In genomic region chr1:86497986-86498385, GRCm38 (mm10) we compare ENCODE assay signal across 8 mouse cellular contexts. TPM values are rescaled to one million over a fixed set of nuclear protein-coding genes. Genes with fewer than 3 reads are reported as not detected.
A peak's percentile ranks its signal among the peaks of the same experiment; 100 is the strongest.
DNase-seq lines count a peak whose midpoint lies in the region; ATAC-seq lines count a peak whose summit lies in the region.

No protein-coding gene starts in this region.

- DNase-seq in heart, postnatal 4 days = no peak
- DNase-seq in B cell, adult 2 months = peak; percentile 46 to 49
- DNase-seq in layer of hippocampus, adult 11-12 months (ENCODE audit: low spot score) = no peak
- no peak for DNase-seq in frontal cortex, postnatal 36 days (ENCODE audit: low spot score in 2 of 2)
- DNase-seq in thymus, postnatal 0 days (ENCODE audit: low spot score) = no peak

- ATAC-seq in heart, embryonic 12.5 days (ENCODE audit: insufficient number of reproducible peaks, low FRiP score) = no peak
- peak; percentile 80 for ATAC-seq in intestine, embryonic 15.5 days
- ATAC-seq in liver, embryonic 12.5 days = no peak

- H3K4me1 ChIP-seq in heart, embryonic 12.5 days (replicated peaks) = peaks cover 42% of the 10 kb centered on the region
- H3K4me1 ChIP-seq in intestine, embryonic 15.5 days (replicated peaks) = peaks cover 52% of the 10 kb centered on the region
- peaks cover 43% of the 10 kb centered on the region for H3K4me1 ChIP-seq in liver, embryonic 12.5 days

- H3K27me3 ChIP-seq in heart, embryonic 12.5 days (replicated peaks) = no peaks in the 10 kb centered on the region
- no peaks in the 10 kb centered on the region for H3K27me3 ChIP-seq in intestine, embryonic 15.5 days (replicated peaks)
- no peaks in the 10 kb centered on the region for H3K27me3 ChIP-seq in liver, embryonic 12.5 days (replicated peaks)

- H3K4me2 ChIP-seq in heart, embryonic 12.5 days = no peak overlapping the region
- H3K4me2 ChIP-seq in intestine, embryonic 15.5 days (replicated peaks) = peak overlapping the region; percentile 35
- H3K4me2 ChIP-seq in liver, embryonic 12.5 days = no peak overlapping the region

- H3K9me3 ChIP-seq in heart, embryonic 12.5 days (replicated peaks) = no peaks in the 10 kb centered on the region
- H3K9me3 ChIP-seq in intestine, embryonic 15.5 days = no peaks in the 10 kb centered on the region
- H3K9me3 ChIP-seq in liver, embryonic 12.5 days (replicated peaks) = no peaks in the 10 kb centered on the region

- no peak overlapping the region for H3K4me3 ChIP-seq in heart, embryonic 12.5 days
- H3K4me3 ChIP-seq in intestine, embryonic 15.5 days (replicated peaks) = no peak overlapping the region
- no peak overlapping the region for H3K4me3 ChIP-seq in liver, embryonic 12.5 days

- peak overlapping the region; percentile 30; the same call in 1 of the 2 replicates for H3K9ac ChIP-seq in heart, embryonic 12.5 days
- H3K9ac ChIP-seq in intestine, embryonic 15.5 days = 0 out of 2 replicates have a peak overlapping the region, but pooled peaks have one; percentile 2
- no peak overlapping the region for H3K9ac ChIP-seq in liver, embryonic 12.5 days

- no peaks in the 10 kb centered on the region for H3K36me3 ChIP-seq in heart, embryonic 12.5 days
- no peaks in the 10 kb centered on the region for H3K36me3 ChIP-seq in intestine, embryonic 15.5 days
- H3K36me3 ChIP-seq in liver, embryonic 12.5 days = no peaks in the 10 kb centered on the region

- no peak overlapping the region for H3K27ac ChIP-seq in heart, embryonic 12.5 days (ENCODE audit: poor library complexity, severe bottlenecking)
- H3K27ac ChIP-seq in intestine, embryonic 15.5 days = peak overlapping the region; percentile 88
- H3K27ac ChIP-seq in liver, embryonic 12.5 days = peak overlapping the region; percentile 73

- WGBS in heart, embryonic 12.5 days = 47% methylated on average over 3 of the region's 3 CpGs
- WGBS in intestine, embryonic 15.5 days = 37% methylated on average over 3 of the region's 3 CpGs
- 61% methylated on average over 3 of the region's 3 CpGs for WGBS in liver, embryonic 12.5 days (ENCODE audit: insufficient replicate concordance)

RNA-seq across cellular contexts. Expression of gene Ptma, which starts 28.5 kb away (rescaled TPM):
- polyA plus RNA-seq in heart, embryonic 12.5 days (2016; fragmentation: Nextera tagmentation; extraction: Ambion mirVana) = 1,057 and 1,113 TPM in 2 replicates
- total RNA-seq in heart, postnatal 4 days (2021) = 100 to 1,000 TPM; 724 to 726 TPM
- polyA plus RNA-seq in intestine, embryonic 15.5 days (2015; fragmentation: Nextera tagmentation; extraction: Ambion mirVana) = 2,151 and 2,475 TPM in 2 replicates
- 1,639 and 1,657 TPM in 2 replicates for polyA plus RNA-seq in liver, embryonic 12.5 days (2016; fragmentation: Nextera tagmentation; extraction: Ambion mirVana)
- polyA plus RNA-seq in thymus, postnatal 0 days (2015; fragmentation: Nextera tagmentation; extraction: Ambion mirVana) = 3,795 and 4,477 TPM in 2 replicates

Comparison
In these comparisons a context has a peak if more than half of its experiments do, and no peak if none do; other contexts are left out.
1. DNase-seq: peak in B cell, adult 2 months (2 of 2); none in heart, postnatal 4 days (single experiment), layer of hippocampus, adult 11-12 months (single experiment), frontal cortex, postnatal 36 days (0 of 2) and thymus, postnatal 0 days (single experiment).